Mouse (Mus musculus) erythroblast, embryonic 14.5 days (primary cell): ENCODE measurements at regions not wholly inside any gene's neighbourhood (a gene's known extent, or its start where the extent isn't known, plus 50 kb on each side); places are given as distances from the start of the nearest gene placed in this dataset.

ENCODE experiments used
- GATA1 ChIP-seq: IDR thresholded peaks from 2 replicates; pipeline ENCODE4 v1.6.1; 2012; ENCODE audit warnings: low read length, inconsistent platforms, mixed read lengths
- TAL1 ChIP-seq: IDR thresholded peaks from 3 replicates; pipeline ENCODE4 v1.6.1; 2012; ENCODE audit warnings: low read length, inconsistent platforms, mixed read lengths

DNA sequence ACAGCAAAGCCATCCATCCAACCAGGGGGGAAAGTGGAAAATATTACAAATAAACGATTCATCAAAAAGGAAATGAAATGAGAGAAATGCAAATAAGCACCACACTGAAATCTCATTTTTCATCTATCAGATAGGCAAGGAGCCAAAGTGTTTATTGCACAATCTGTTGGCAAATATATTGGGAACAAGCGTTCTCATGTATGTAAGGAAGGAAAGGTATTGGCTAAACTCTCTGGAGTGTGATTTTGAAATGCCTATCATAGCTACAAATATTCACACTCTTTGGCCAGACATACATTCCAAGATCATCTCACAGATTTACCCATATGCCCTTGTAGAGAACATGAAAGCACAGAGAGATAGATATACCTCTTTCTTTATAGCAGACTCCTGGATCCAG, 90.6 kb upstream of the Ppp1r12a start:
- TF ChIP-seq GATA1 (no peak), TAL1 (no peak)
